Mouse (Mus musculus): ENCODE results near the gene 6430548M08Rik. TPM values are rescaled to one million over a fixed set of nuclear protein-coding genes. Genes with fewer than 3 reads are reported as not detected.

6430548M08Rik gene
- polyA plus RNA-seq, 1 experiment from 2014 or later, result 3.7 TPM

DNA sequence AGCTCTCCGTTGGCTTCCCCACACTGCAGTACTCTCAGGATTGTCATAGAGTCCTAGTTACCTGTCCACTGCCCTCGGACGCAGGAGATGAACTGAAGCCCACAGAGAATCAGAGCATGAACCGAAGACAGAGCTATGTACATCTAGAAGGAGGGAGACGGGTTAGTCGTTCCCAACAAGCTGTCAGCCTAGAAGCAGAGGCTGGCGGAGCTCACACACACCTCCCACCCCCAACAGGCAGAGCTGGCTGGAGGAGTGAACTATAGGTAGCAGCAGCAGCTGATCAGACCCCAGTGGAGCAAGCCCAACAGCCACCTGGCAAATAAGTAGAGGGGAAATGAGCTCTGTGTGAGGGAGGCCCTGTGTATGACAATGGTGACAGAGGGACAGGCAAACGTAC lies 29.2 kb upstream of the 6430548M08Rik start:
- H3K27ac ChIP-seq, result no peak overlapping the region
- H3K4me3 ChIP-seq, result no peak overlapping the region
- H3K9ac ChIP-seq, result no peak overlapping the region
- no peaks in the 10 kb centered on the region for H3K9me3 ChIP-seq
- H3K4me1 ChIP-seq, result no peaks in the 10 kb centered on the region
- no peak overlapping the region for H3K4me2 ChIP-seq
- peaks cover 84% of the 10 kb centered on the region for H3K36me3 ChIP-seq
- ATAC-seq (ENCODE audit: insufficient number of reproducible peaks, insufficient read depth, low FRiP score, low TSS enrichment, low read depth), result no peak
- no peaks in the 10 kb centered on the region for H3K27me3 ChIP-seq
- 90% methylated on average over 8 of the region's 8 CpGs for WGBS

DNA sequence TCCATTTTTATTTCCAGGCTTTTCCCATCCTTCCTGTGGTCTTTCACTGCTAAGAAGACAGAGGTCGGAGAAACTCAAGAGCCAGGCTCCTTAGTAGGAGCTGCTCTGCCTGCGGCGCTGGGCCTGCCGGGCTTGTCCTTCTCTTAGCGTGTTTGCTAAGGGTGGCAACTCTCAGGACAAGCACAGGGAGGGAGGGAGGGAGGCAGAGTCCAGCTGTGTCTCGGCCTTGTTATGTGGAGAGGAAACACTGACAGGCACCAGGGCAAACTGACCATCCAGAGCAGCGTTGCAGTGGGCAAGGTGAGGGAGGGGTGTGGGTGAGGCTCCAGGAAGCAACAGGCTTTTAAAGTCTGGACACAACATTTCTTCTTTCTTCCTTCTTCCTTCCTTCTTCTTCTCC lies 24.4 kb upstream of the 6430548M08Rik start:
- H3K27me3 ChIP-seq, result no peaks in the 10 kb centered on the region
- no peaks in the 10 kb centered on the region for H3K4me1 ChIP-seq
- no peak overlapping the region for H3K27ac ChIP-seq
- no peaks in the 10 kb centered on the region for H3K9me3 ChIP-seq
- no peak overlapping the region for H3K4me2 ChIP-seq
- H3K36me3 ChIP-seq, result peaks cover 76% of the 10 kb centered on the region
- no peak overlapping the region for H3K9ac ChIP-seq
- ATAC-seq (ENCODE audit: insufficient number of reproducible peaks, insufficient read depth, low FRiP score, low TSS enrichment, low read depth), result no peak
- 77% methylated on average over 7 of the region's 7 CpGs for WGBS
- H3K4me3 ChIP-seq, result no peak overlapping the region

DNA sequence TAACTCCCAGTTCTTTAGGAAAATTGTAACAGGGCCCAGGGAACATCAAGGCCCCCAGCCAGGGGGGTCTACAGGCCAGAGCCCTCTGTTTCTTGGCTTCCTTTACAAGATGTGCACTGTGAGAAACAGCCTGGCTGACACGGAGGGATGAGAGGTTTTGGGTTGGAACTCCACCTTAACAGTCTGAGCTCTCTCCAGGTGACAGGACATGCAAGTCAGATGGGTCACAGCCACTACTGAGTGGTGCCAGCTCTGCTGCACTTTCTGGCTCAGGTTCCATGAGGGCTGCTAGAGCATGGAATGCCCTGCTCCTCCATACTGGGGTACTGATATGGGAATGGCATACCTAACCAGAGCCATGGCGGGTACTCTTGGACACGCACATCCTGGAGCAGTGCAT lies 22.9 kb upstream of the 6430548M08Rik start:
- 94% methylated on average over 3 of the region's 3 CpGs for whole genome bisulfite sequencing
- Histone ChIP-seq H3K4me3 (no peak overlapping the region), H3K27me3 (no peaks in the 10 kb centered on the region), H3K4me1 (no peaks in the 10 kb centered on the region), H3K4me2 (no peak overlapping the region), H3K36me3 (peaks cover 61% of the 10 kb centered on the region), H3K9me3 (no peaks in the 10 kb centered on the region), H3K27ac (no peak overlapping the region), H3K9ac (no peak overlapping the region)
- no peak for ATAC-seq (ENCODE audit: insufficient number of reproducible peaks, insufficient read depth, low FRiP score, low TSS enrichment, low read depth)

DNA sequence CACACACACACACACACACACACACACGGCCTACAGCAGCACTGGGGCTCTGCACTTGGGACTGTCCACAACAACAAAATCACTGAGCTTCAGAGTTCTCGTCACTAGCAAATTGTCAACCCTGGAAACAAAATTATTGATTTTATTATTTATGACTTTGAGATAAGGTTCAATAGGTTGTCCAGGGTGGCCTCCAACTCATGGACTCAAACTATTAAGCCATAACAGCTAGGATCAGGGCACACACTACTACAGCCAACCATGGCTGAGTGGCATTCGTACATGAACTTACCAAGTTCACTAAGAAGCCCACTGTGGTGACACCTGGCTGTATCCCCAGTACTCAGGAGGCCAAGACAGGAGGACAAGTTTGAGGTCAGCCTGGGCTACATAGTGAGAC lies 20.8 kb upstream of the 6430548M08Rik start:
- H3K36me3 ChIP-seq, result peaks cover 42% of the 10 kb centered on the region

DNA sequence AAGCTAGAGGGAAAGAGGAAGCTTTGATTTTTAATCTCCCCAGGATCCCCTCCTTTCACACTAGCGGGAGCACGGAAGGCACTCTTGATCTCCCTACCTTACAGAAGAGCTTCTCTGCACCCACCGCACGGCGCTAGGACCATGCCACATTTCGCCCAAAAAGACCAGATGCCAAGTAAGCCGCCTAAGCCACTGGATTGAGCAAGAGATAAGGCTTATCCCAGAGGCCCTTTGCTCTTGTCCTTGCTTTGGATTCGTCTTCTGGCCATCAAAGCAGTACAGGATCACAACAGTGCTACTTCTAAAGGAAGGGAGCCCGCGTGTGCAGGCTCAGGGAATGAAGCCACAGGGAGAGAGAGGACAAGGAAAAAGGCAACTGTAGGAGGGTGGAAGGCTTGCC lies 19.2 kb upstream of the 6430548M08Rik start:
- Histone ChIP-seq H3K4me1 (peaks cover 5% of the 10 kb centered on the region), H3K9me3 (no peaks in the 10 kb centered on the region), H3K4me3 (no peak overlapping the region), H3K9ac (no peak overlapping the region; the same call in 1 of the 2 replicates), H3K27ac (no peak overlapping the region), H3K4me2 (no peak overlapping the region), H3K27me3 (no peaks in the 10 kb centered on the region), H3K36me3 (peaks cover 34% of the 10 kb centered on the region)
- ATAC-seq (ENCODE audit: insufficient number of reproducible peaks, insufficient read depth, low FRiP score, low TSS enrichment, low read depth), result no peak
- WGBS, result 90% methylated on average over 10 of the region's 10 CpGs

More for the DNA sequence above, 20.8 kb upstream of the 6430548M08Rik start:
- no peaks in the 10 kb centered on the region for H3K4me1 ChIP-seq
- H3K9ac ChIP-seq, result no peak overlapping the region
- ATAC-seq (ENCODE audit: insufficient number of reproducible peaks, insufficient read depth, low FRiP score, low TSS enrichment, low read depth), result no peak
- no peaks in the 10 kb centered on the region for H3K9me3 ChIP-seq
- H3K4me3 ChIP-seq, result no peak overlapping the region
- 92% methylated on average over 3 of the region's 3 CpGs for WGBS
- H3K4me2 ChIP-seq, result no peak overlapping the region
- H3K27ac ChIP-seq, result no peak overlapping the region
- no peaks in the 10 kb centered on the region for H3K27me3 ChIP-seq

DNA sequence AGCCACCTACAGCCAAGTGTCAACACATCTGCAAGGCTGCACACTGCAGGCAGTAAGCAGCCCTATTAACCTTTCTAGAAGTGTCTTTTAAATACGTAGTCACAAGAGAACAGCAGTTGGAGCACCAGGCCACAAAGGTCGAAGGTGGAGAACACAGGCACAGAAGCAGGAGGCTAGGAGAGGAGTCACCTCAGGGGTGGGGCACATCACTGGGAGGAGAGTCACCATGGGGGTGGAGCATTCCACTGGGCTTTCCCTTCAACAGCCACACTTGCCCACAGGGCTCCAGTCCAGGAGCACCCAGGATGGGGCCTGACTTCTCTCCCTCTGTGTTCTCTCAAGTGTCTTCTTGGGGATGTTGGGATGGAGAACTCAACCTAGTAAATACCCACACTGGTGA lies 17.5 kb upstream of the 6430548M08Rik start:
- Histone ChIP-seq H3K4me3 (no peak overlapping the region), H3K36me3 (peaks cover 18% of the 10 kb centered on the region), H3K4me1 (peaks cover 13% of the 10 kb centered on the region), H3K27ac (no peak overlapping the region), H3K9me3 (no peaks in the 10 kb centered on the region), H3K9ac (no peak overlapping the region), H3K27me3 (no peaks in the 10 kb centered on the region), H3K4me2 (no peak overlapping the region)
- WGBS, result 75% methylated on average over 2 of the region's 2 CpGs
- ATAC-seq (ENCODE audit: insufficient number of reproducible peaks, insufficient read depth, low FRiP score, low TSS enrichment, low read depth), result no peak

DNA sequence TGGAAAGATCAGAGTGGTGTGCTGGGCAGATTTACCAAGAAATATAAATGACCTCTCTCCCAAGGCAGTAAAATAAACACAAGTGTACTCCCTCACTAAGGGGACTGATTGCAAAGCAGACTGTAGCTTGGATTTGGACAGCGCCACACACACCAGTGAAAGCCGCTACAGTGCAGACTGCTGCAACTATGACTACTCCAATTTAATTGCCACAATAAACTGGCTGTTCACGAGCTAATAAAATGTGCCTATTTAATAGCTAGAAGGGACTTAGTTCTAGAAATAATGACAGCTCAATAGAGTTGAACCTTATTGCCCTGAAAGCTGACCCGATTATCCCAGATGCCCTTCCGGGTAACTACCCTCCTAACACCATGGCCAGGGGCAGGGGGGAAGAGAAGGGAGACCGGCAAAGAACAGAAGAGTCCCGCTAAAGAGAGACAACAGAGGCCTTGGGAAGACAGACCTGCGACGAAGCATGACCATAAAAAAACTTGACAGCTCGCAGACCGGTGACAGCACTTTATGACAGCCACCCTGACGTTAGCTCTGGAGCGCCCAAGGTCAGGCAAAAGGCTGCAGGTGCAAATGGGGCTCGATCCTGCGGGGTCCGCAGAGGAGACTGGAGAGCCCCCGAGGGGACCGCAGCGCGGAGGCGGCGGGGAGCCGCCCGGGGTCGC lies 13.4 kb upstream of the 6430548M08Rik start:
- WGBS, result 4% methylated on average over 22 of the region's 25 CpGs
- Histone ChIP-seq H3K4me3 (peak overlapping the region; percentile 64), H3K36me3 (peaks cover 6% of the 10 kb centered on the region; the same call in 1 of the 2 replicates), H3K9ac (peak overlapping the region; percentile 86), H3K27me3 (no peaks in the 10 kb centered on the region), H3K4me2 (peak overlapping the region; percentile 85), H3K4me1 (peaks cover 28% of the 10 kb centered on the region), H3K9me3 (no peaks in the 10 kb centered on the region), H3K27ac (peak overlapping the region; percentile 90)
- ATAC-seq (ENCODE audit: insufficient number of reproducible peaks, insufficient read depth, low FRiP score, low TSS enrichment, low read depth), result no peak

DNA sequence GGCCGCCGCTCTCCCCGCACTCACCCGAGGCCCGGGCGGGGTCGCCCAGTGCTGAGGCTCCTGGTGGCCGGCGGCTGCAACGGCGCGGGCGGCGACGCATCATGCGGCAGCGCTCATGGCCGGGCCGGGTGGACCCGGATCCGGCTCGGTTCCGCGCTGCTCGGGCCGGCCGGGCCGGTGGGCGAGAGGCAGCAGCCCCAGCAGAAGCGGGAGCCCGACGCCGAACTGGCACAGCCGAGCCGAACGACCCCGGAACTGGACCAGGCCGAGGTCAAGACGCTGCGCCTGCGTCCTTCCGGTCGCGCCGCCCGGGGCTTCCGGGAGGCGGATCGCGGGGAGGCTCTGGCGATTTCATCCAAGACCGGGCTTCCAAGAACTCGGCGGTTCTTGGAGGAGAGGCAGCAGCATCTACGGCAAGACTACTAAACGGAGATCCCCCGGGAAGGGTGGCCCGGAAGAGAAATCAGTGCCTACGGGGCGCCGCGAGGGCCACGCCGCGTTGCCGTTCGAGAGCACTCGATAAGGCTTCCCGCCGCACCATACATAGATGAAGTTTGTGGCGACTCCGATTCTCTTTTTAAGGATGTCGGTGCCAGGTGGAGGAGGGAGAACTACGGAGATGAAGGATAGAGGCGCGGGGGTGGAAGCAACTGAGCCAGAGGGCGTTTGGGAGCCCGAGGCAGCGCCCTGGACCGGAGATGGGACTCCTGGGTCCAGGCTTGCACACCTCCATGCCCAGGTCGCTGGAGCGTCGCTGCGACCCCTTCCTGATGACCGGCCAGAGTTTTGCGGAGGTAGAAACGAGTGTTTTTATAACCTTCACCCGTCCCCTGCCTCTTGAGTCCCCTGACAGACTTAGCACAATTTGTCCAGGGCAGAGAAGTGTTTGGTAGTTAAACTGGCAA lies 12.6 kb upstream of the 6430548M08Rik start, which contains the start of gene Zdhhc7:
Zdhhc7 (minus strand) TSS at position 415 of the 905 bp plus-strand sequence.
- Histone ChIP-seq H3K36me3 (peaks cover 9% of the 10 kb centered on the region; the same call in 1 of the 2 replicates), H3K27me3 (no peaks in the 10 kb centered on the region), H3K9me3 (no peaks in the 10 kb centered on the region), H3K4me2 (peak within 1 kb of the TSS; percentile 85), H3K9ac (peak within 1 kb of the TSS; percentile 86), H3K27ac (peak within 1 kb of the TSS; percentile 90), H3K4me3 (peak within 1 kb of the TSS; percentile 64), H3K4me1 (peaks cover 28% of the 10 kb centered on the region)
- ATAC-seq (ENCODE audit: insufficient number of reproducible peaks, insufficient read depth, low FRiP score, low TSS enrichment, low read depth), result 0 out of 2 replicates have a peak, but pooled peaks have one; percentile 54
- WGBS, result under 1% methylated on average over 80 of the region's 88 CpGs

DNA sequence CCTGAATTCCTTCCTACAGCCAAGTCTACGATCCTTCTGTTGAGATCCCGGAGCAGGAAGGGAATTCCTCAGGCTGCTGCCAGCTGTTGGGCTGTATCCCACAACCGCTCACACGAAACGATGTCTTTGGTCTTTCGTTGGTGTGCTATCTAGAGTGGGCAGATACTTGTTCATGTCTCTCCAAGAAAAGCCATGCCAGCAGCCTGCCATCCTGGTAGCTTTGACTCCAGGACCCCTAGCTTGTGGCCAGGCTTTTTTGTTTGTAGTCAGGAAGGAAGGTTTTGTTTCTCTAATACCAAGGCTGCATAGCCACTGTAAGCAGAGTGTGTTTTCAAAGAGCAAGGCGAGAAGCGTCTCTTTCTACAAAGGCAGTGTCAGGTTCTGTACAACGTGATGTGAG lies 10.0 kb upstream of the 6430548M08Rik start:
- no peak for ATAC-seq (ENCODE audit: insufficient number of reproducible peaks, insufficient read depth, low FRiP score, low TSS enrichment, low read depth)
- H3K4me2 ChIP-seq, result no peak overlapping the region
- no peaks in the 10 kb centered on the region for H3K27me3 ChIP-seq
- H3K4me3 ChIP-seq, result no peak overlapping the region
- H3K9ac ChIP-seq, result peak overlapping the region; percentile 21; the same call in 1 of the 2 replicates
- peaks cover 14% of the 10 kb centered on the region; the same call in 1 of the 2 replicates for H3K36me3 ChIP-seq
- 93% methylated on average over 9 of the region's 9 CpGs for WGBS
- no peak overlapping the region for H3K27ac ChIP-seq
- H3K4me1 ChIP-seq, result peaks cover 28% of the 10 kb centered on the region
- no peaks in the 10 kb centered on the region for H3K9me3 ChIP-seq

DNA sequence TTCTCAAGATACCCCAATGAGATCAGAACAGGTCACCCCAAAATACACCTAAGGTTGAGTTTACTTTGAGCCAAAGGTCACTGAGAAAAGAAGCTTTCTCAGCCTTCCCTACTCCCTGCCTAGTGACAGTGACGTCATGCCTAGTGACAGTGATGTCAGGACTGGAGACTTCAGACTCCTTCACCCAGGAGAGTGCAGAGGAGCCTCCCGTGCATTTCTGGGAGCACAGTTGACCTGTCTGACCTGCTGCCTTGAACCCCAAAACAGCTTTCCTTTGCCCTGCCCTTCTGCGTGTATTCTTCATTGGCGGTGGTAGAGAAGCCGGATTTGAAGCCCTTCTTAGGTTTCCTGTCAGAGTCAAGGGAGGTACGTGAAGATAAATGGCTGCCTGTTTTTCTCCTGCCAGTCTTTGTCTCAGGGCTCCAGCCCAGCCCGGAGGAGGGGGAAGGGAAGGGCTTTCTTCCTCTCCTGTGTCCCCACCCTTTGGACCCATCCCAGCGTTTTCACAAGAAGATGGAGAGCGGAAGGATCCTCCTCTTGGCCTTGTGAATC lies 9.2 kb upstream of the 6430548M08Rik start:
- H3K4me3 ChIP-seq, result no peak overlapping the region
- H3K9me3 ChIP-seq, result no peaks in the 10 kb centered on the region
- H3K27ac ChIP-seq, result no peak overlapping the region
- H3K4me2 ChIP-seq, result no peak overlapping the region
- 62% methylated on average over 9 of the region's 9 CpGs for WGBS
- ATAC-seq (ENCODE audit: insufficient number of reproducible peaks, insufficient read depth, low FRiP score, low TSS enrichment, low read depth), result no peak
- H3K9ac ChIP-seq, result no peak overlapping the region
- H3K36me3 ChIP-seq, result peaks cover 14% of the 10 kb centered on the region; the same call in 1 of the 2 replicates
- peaks cover 23% of the 10 kb centered on the region for H3K4me1 ChIP-seq
- no peaks in the 10 kb centered on the region for H3K27me3 ChIP-seq

DNA sequence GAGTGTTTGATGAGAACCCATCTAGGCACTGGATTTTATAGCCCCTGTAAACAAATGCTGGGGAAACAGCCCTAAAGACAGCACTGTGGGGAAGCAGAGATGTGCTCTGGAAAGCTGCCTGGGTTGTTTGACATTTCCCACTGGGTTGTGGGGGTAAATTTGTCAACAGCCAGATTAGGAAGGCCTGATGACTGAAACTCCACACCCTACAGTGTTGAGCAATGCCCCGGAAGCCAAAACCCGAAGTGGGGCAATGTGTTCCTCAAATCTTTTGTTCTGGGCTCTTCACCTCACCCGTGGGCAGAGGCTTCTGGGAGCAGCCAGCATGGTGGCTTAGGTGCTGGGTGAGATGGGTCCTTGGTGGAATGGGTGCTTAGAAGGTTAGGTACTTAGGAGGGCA lies 4.8 kb upstream of the 6430548M08Rik start:
- H3K9ac ChIP-seq, result no peak overlapping the region
- H3K4me1 ChIP-seq, result peaks cover 8% of the 10 kb centered on the region
- H3K4me2 ChIP-seq, result no peak overlapping the region
- no peak overlapping the region for H3K27ac ChIP-seq
- H3K9me3 ChIP-seq, result no peaks in the 10 kb centered on the region
- H3K4me3 ChIP-seq, result no peak overlapping the region
- peaks cover 9% of the 10 kb centered on the region for H3K27me3 ChIP-seq
- peaks cover 11% of the 10 kb centered on the region; the same call in 1 of the 2 replicates for H3K36me3 ChIP-seq
- WGBS, result 65% methylated on average over 3 of the region's 3 CpGs
- ATAC-seq (ENCODE audit: insufficient number of reproducible peaks, insufficient read depth, low FRiP score, low TSS enrichment, low read depth), result no peak
